Mouse (Mus musculus): ENCODE data around the gene Txnrd2. TPM values are rescaled to one million over a fixed set of nuclear protein-coding genes. Genes with fewer than 3 reads are reported as not detected.
A peak's percentile ranks its signal among the peaks of the same experiment; 100 is the strongest.

Txnrd2 gene
- polyA plus RNA-seq, 1 experiment from 2014 or later, result 34.7 TPM

- H3K4me2 ChIP-seq (ENCODE audit: low read length), result no peak overlapping the region
- 82% methylated on average over 14 of the region's 14 CpGs for WGBS
- 0 out of 2 replicates have a peak overlapping the region, but pooled peaks have one; percentile 16 for H3K9ac ChIP-seq (ENCODE audit: low read length)
- no peaks in the 10 kb centered on the region for H3K27me3 ChIP-seq (ENCODE audit: control insufficient read depth, insufficient read depth, low read length)
- peaks cover 25 to 36% of the 10 kb centered on the region in 2 experiments for H3K4me1 ChIP-seq (ENCODE audit: control insufficient read depth in 2 of 2, insufficient read depth in 2 of 2, low read length in 2 of 2)
- H3K4me3 ChIP-seq (ENCODE audit: control insufficient read depth in 1 of 2, insufficient read depth in 1 of 2, low read depth in 1 of 2, low read length in 2 of 2), result no peak overlapping the region
- H3K36me3 ChIP-seq (ENCODE audit: control insufficient read depth, insufficient read depth, low read length), result no peaks in the 10 kb centered on the region
- no peaks in the 10 kb centered on the region for H3K9me3 ChIP-seq (ENCODE audit: control insufficient read depth, low read length)
- ATAC-seq (ENCODE audit: insufficient number of reproducible peaks, insufficient read depth, low FRiP score, low read depth), result no peak
- peak overlapping the region in 1 of 2 experiments; percentile 47; a peak in 2 of 4 replicates for H3K27ac ChIP-seq (replicated peaks in 1 of 2; ENCODE audit: control insufficient read depth in 1 of 2, insufficient read depth in 1 of 2, low read depth in 2 of 2, low read length in 2 of 2)
Measured at GRCm38 (mm10) chr16:18388583-18389435, 37.4 kb upstream of the Txnrd2 start.

GRCm38 (mm10) chr16:18390399-18390798 lies 35.8 kb upstream of the Txnrd2 start:
- WGBS, result 72% methylated on average over 6 of the region's 6 CpGs
- Histone ChIP-seq H3K4me1 (ENCODE audit: control insufficient read depth in 2 of 2, insufficient read depth in 2 of 2, low read length in 2 of 2) (peaks cover 36 to 49% of the 10 kb centered on the region in 2 experiments), H3K4me2 (ENCODE audit: low read length) (no peak overlapping the region), H3K36me3 (ENCODE audit: control insufficient read depth, insufficient read depth, low read length) (no peaks in the 10 kb centered on the region), H3K9me3 (ENCODE audit: control insufficient read depth, low read length) (no peaks in the 10 kb centered on the region), H3K27me3 (ENCODE audit: control insufficient read depth, insufficient read depth, low read length) (no peaks in the 10 kb centered on the region), H3K27ac (replicated peaks in 1 of 2; ENCODE audit: control insufficient read depth in 1 of 2, insufficient read depth in 1 of 2, low read depth in 2 of 2, low read length in 2 of 2) (no peak overlapping the region), H3K9ac (ENCODE audit: low read length) (no peak overlapping the region), H3K4me3 (ENCODE audit: control insufficient read depth in 1 of 2, insufficient read depth in 1 of 2, low read depth in 1 of 2, low read length in 2 of 2) (no peak overlapping the region)
- ATAC-seq (ENCODE audit: insufficient number of reproducible peaks, insufficient read depth, low FRiP score, low read depth), result no peak

- Histone ChIP-seq H3K4me1 (ENCODE audit: control insufficient read depth in 2 of 2, insufficient read depth in 2 of 2, low read length in 2 of 2) (peaks cover 40 to 56% of the 10 kb centered on the region in 2 experiments), H3K27ac (replicated peaks in 1 of 2; ENCODE audit: control insufficient read depth in 1 of 2, insufficient read depth in 1 of 2, low read depth in 2 of 2, low read length in 2 of 2) (no peak overlapping the region)
- WGBS, result 95% methylated on average over 3 of the region's 3 CpGs
Measured at GRCm38 (mm10) chr16:18391127-18391526, 35.1 kb upstream of the Txnrd2 start.

GRCm38 (mm10) chr16:18391728-18392127 lies 34.5 kb upstream of the Txnrd2 start:
- Histone ChIP-seq H3K4me1 (ENCODE audit: control insufficient read depth in 2 of 2, insufficient read depth in 2 of 2, low read length in 2 of 2) (peaks cover 46 to 62% of the 10 kb centered on the region in 2 experiments), H3K36me3 (ENCODE audit: control insufficient read depth, insufficient read depth, low read length) (no peaks in the 10 kb centered on the region), H3K4me2 (ENCODE audit: low read length) (no peak overlapping the region; the same call in 1 of the 2 replicates), H3K9ac (ENCODE audit: low read length) (no peak overlapping the region), H3K27me3 (ENCODE audit: control insufficient read depth, insufficient read depth, low read length) (no peaks in the 10 kb centered on the region), H3K27ac (replicated peaks in 1 of 2; ENCODE audit: control insufficient read depth in 1 of 2, insufficient read depth in 1 of 2, low read depth in 2 of 2, low read length in 2 of 2) (no peak overlapping the region), H3K4me3 (ENCODE audit: control insufficient read depth in 1 of 2, insufficient read depth in 1 of 2, low read depth in 1 of 2, low read length in 2 of 2) (no peak overlapping the region), H3K9me3 (ENCODE audit: control insufficient read depth, low read length) (no peaks in the 10 kb centered on the region)
- ATAC-seq (ENCODE audit: insufficient number of reproducible peaks, insufficient read depth, low FRiP score, low read depth), result no peak
- 86% methylated on average over 3 of the region's 3 CpGs for WGBS

More at GRCm38 (mm10) chr16:18391127-18391526, 35.1 kb upstream of the Txnrd2 start:
- Histone ChIP-seq H3K36me3 (ENCODE audit: control insufficient read depth, insufficient read depth, low read length) (no peaks in the 10 kb centered on the region), H3K9me3 (ENCODE audit: control insufficient read depth, low read length) (no peaks in the 10 kb centered on the region), H3K4me3 (ENCODE audit: control insufficient read depth in 1 of 2, insufficient read depth in 1 of 2, low read depth in 1 of 2, low read length in 2 of 2) (no peak overlapping the region), H3K27me3 (ENCODE audit: control insufficient read depth, insufficient read depth, low read length) (no peaks in the 10 kb centered on the region), H3K4me2 (ENCODE audit: low read length) (no peak overlapping the region), H3K9ac (ENCODE audit: low read length) (no peak overlapping the region)
- ATAC-seq (ENCODE audit: insufficient number of reproducible peaks, insufficient read depth, low FRiP score, low read depth), result no peak

- Histone ChIP-seq H3K27ac (replicated peaks in 1 of 2; ENCODE audit: control insufficient read depth in 1 of 2, insufficient read depth in 1 of 2, low read depth in 2 of 2, low read length in 2 of 2) (peak overlapping the region; percentile 68 to 91), H3K4me3 (ENCODE audit: control insufficient read depth in 1 of 2, insufficient read depth in 1 of 2, low read depth in 1 of 2, low read length in 2 of 2) (peak overlapping the region; percentile 63 to 71), H3K9me3 (ENCODE audit: control insufficient read depth, low read length) (no peaks in the 10 kb centered on the region), H3K9ac (ENCODE audit: low read length) (peak overlapping the region; percentile 92), H3K36me3 (ENCODE audit: control insufficient read depth, insufficient read depth, low read length) (peaks cover 9% of the 10 kb centered on the region), H3K4me1 (ENCODE audit: control insufficient read depth in 2 of 2, insufficient read depth in 2 of 2, low read length in 2 of 2) (peaks cover 42 to 57% of the 10 kb centered on the region in 2 experiments), H3K27me3 (ENCODE audit: control insufficient read depth, insufficient read depth, low read length) (no peaks in the 10 kb centered on the region), H3K4me2 (ENCODE audit: low read length) (peak overlapping the region; percentile 99)
- ATAC-seq (ENCODE audit: insufficient number of reproducible peaks, insufficient read depth, low FRiP score, low read depth), result peak; percentile 68
- under 1% methylated on average over 63 of the region's 63 CpGs for whole genome bisulfite sequencing
Measured at GRCm38 (mm10) chr16:18392469-18393426, 33.4 kb upstream of the Txnrd2 start.

GRCm38 (mm10) chr16:18393595-18393994 lies 32.6 kb upstream of the Txnrd2 start:
- H3K27ac ChIP-seq (replicated peaks in 1 of 2; ENCODE audit: control insufficient read depth in 1 of 2, insufficient read depth in 1 of 2, low read depth in 2 of 2, low read length in 2 of 2), result peak overlapping the region; percentile 68 to 91; a peak in 3 of 4 replicates
- ATAC-seq (ENCODE audit: insufficient number of reproducible peaks, insufficient read depth, low FRiP score, low read depth), result no peak
- peak overlapping the region; percentile 99 for H3K4me2 ChIP-seq (ENCODE audit: low read length)
- no peaks in the 10 kb centered on the region for H3K9me3 ChIP-seq (ENCODE audit: control insufficient read depth, low read length)
- H3K4me1 ChIP-seq (ENCODE audit: control insufficient read depth in 2 of 2, insufficient read depth in 2 of 2, low read length in 2 of 2), result peaks cover 34 to 49% of the 10 kb centered on the region in 2 experiments
- H3K4me3 ChIP-seq (ENCODE audit: control insufficient read depth in 1 of 2, insufficient read depth in 1 of 2, low read depth in 1 of 2, low read length in 2 of 2), result peak overlapping the region; percentile 63 to 71
- no peaks in the 10 kb centered on the region for H3K27me3 ChIP-seq (ENCODE audit: control insufficient read depth, insufficient read depth, low read length)
- peaks cover 18% of the 10 kb centered on the region for H3K36me3 ChIP-seq (ENCODE audit: control insufficient read depth, insufficient read depth, low read length)
- 53% methylated on average over 5 of the region's 5 CpGs for WGBS
- peak overlapping the region; percentile 92 for H3K9ac ChIP-seq (ENCODE audit: low read length)

GRCm38 (mm10) chr16:18394056-18394455 lies 32.1 kb upstream of the Txnrd2 start:
- peaks cover 32 to 44% of the 10 kb centered on the region in 2 experiments for H3K4me1 ChIP-seq (ENCODE audit: control insufficient read depth in 2 of 2, insufficient read depth in 2 of 2, low read length in 2 of 2)
- peak overlapping the region in 1 of 2 experiments; percentile 71; a peak in 2 of 4 replicates for H3K4me3 ChIP-seq (ENCODE audit: control insufficient read depth in 1 of 2, insufficient read depth in 1 of 2, low read depth in 1 of 2, low read length in 2 of 2)
- H3K9ac ChIP-seq (ENCODE audit: low read length), result peak overlapping the region; percentile 92
- peaks cover 23% of the 10 kb centered on the region for H3K36me3 ChIP-seq (ENCODE audit: control insufficient read depth, insufficient read depth, low read length)
- 59% methylated on average over 3 of the region's 3 CpGs for WGBS
- H3K27me3 ChIP-seq (ENCODE audit: control insufficient read depth, insufficient read depth, low read length), result no peaks in the 10 kb centered on the region
- peak overlapping the region; percentile 68 to 91 for H3K27ac ChIP-seq (replicated peaks in 1 of 2; ENCODE audit: control insufficient read depth in 1 of 2, insufficient read depth in 1 of 2, low read depth in 2 of 2, low read length in 2 of 2)
- H3K9me3 ChIP-seq (ENCODE audit: control insufficient read depth, low read length), result no peaks in the 10 kb centered on the region
- ATAC-seq (ENCODE audit: insufficient number of reproducible peaks, insufficient read depth, low FRiP score, low read depth), result no peak
- H3K4me2 ChIP-seq (ENCODE audit: low read length), result peak overlapping the region; percentile 99
